Mouse (Mus musculus) midbrain, embryonic 16.5 days (tissue): ENCODE results near the gene Camta1. TPM values are rescaled to one million over a fixed set of nuclear protein-coding genes. Genes with fewer than 3 reads are reported as not detected.

Source experiments
- ATAC-seq: fragments of 200-750 bp; cut with Nextera tagmentation; 2 replicates; pipeline ENCODE4 v1.8.0; 2017; ENCODE audit warnings: moderate TSS enrichment
- H3K27ac ChIP-seq: fragments of 300-500 bp; sonication (generic); 2 replicates; pipeline ENCODE4 v1.5.1; 2014; ENCODE audit warnings: mild to moderate bottlenecking, low read length, mixed read lengths
- H3K27me3 ChIP-seq: fragments of 300-500 bp; sonication (generic); 2 replicates; pipeline ENCODE4 v1.6.1; 2014; ENCODE audit warnings: low read depth, low read length, mixed read lengths; ENCODE audit not compliant: control insufficient read depth, insufficient read depth
- H3K36me3 ChIP-seq: fragments of 300-500 bp; sonication (generic); 2 replicates; pipeline ENCODE4 v1.6.1; 2014; ENCODE audit warnings: mild to moderate bottlenecking, low read length, moderate library complexity, mixed read lengths; ENCODE audit not compliant: control insufficient read depth, insufficient read depth
- H3K4me1 ChIP-seq: fragments of 300-500 bp; sonication (generic); 2 replicates; pipeline ENCODE4 v1.6.1; 2014; ENCODE audit warnings: mild to moderate bottlenecking, low read length, mixed read lengths; ENCODE audit not compliant: control insufficient read depth, insufficient read depth
- H3K4me2 ChIP-seq: fragments of 300-500 bp; sonication (generic); 2 replicates; pipeline ENCODE4 v1.6.1; 2014; ENCODE audit warnings: mild to moderate bottlenecking, low read length, mixed read lengths
- H3K4me3 ChIP-seq: fragments of 300-500 bp; sonication (generic); 2 replicates; pipeline ENCODE4 v1.5.1; 2014; ENCODE audit warnings: low read depth, mild to moderate bottlenecking, low read length, moderate library complexity, mixed read lengths
- H3K9ac ChIP-seq: fragments of 300-500 bp; sonication (generic); 2 replicates; pipeline ENCODE4 v1.6.1; 2014; ENCODE audit warnings: low read depth, low read length, mixed read lengths
- H3K9me3 ChIP-seq: fragments of 300-500 bp; sonication (generic); replicated peaks from 2 replicates; pipeline ENCODE4 v1.6.1; 2014; ENCODE audit warnings: mild to moderate bottlenecking, low read length, mixed read lengths; ENCODE audit not compliant: control insufficient read depth, poor library complexity, severe bottlenecking
- WGBS: fragments of 180-500 bp; shearing (Covaris S2); extraction: QIAGEN DNeasy Blood & Tissue Kit; methylation state at CpG from one replicate; pipeline ENCODE4 v1.1.7; 2014; 5-methylcytosine and 5-hydroxymethylcytosine counted together
- polyA plus RNA-seq: library from polyadenylated mRNA; unstranded; fragments of >200 nt; fragmentation: Nextera tagmentation; extraction: Ambion mirVana; gene quantifications from 2 replicates; pipeline ENCODE4 v1.2.1, GENCODE M21; 2015

The Camta1 gene
- polyA plus RNA-seq, 1 experiment from 2014 or later = 159 TPM

- no peak overlapping the region for H3K27ac ChIP-seq
- no peaks in the 10 kb centered on the region for H3K27me3 ChIP-seq
- no peak for ATAC-seq
- H3K4me3 ChIP-seq = no peak overlapping the region
- no peak overlapping the region for H3K9ac ChIP-seq
- no peaks in the 10 kb centered on the region for H3K9me3 ChIP-seq
- no peak overlapping the region for H3K4me2 ChIP-seq
- peaks cover 53% of the 10 kb centered on the region for H3K36me3 ChIP-seq
- H3K4me1 ChIP-seq = no peaks in the 10 kb centered on the region; the same call in 1 of the 2 replicates
- WGBS = 96% methylated on average over 13 of the region's 13 CpGs
Measured at GRCm38 (mm10) chr4:150900486-150900885, 961.2 kb downstream of the Camta1 start.

- Histone ChIP-seq H3K36me3 (peaks cover 47% of the 10 kb centered on the region), H3K4me3 (no peak overlapping the region), H3K4me2 (no peak overlapping the region), H3K27ac (no peak overlapping the region), H3K4me1 (no peaks in the 10 kb centered on the region; the same call in 1 of the 2 replicates), H3K9ac (0 out of 2 replicates have a peak overlapping the region, but pooled peaks have one; percentile 20), H3K27me3 (no peaks in the 10 kb centered on the region), H3K9me3 (no peaks in the 10 kb centered on the region)
- WGBS = 58% methylated on average over 13 of the region's 13 CpGs
- peak; percentile 31; the same call in 1 of the 2 replicates for ATAC-seq
Measured at GRCm38 (mm10) chr4:150898716-150899365, 962.8 kb downstream of the Camta1 start.

- no peak overlapping the region for H3K9ac ChIP-seq
- no peak overlapping the region for H3K27ac ChIP-seq
- no peak overlapping the region for H3K4me3 ChIP-seq
- ATAC-seq = no peak
- no peak overlapping the region for H3K4me2 ChIP-seq
- 94% methylated on average over 26 of the region's 26 CpGs for WGBS
- peaks cover 34% of the 10 kb centered on the region for H3K36me3 ChIP-seq
- no peaks in the 10 kb centered on the region for H3K9me3 ChIP-seq
- H3K27me3 ChIP-seq = no peaks in the 10 kb centered on the region
- H3K4me1 ChIP-seq = no peaks in the 10 kb centered on the region; the same call in 1 of the 2 replicates
Measured at GRCm38 (mm10) chr4:150896896-150897624, 964.6 kb downstream of the Camta1 start.

GRCm38 (mm10) chr4:150894718-150895501 lies 966.8 kb downstream of the Camta1 start:
- no peaks in the 10 kb centered on the region; the same call in 1 of the 2 replicates for H3K4me1 ChIP-seq
- no peak overlapping the region for H3K4me3 ChIP-seq
- 77% methylated on average over 8 of the region's 8 CpGs for WGBS
- H3K9me3 ChIP-seq = no peaks in the 10 kb centered on the region
- H3K27me3 ChIP-seq = no peaks in the 10 kb centered on the region
- H3K4me2 ChIP-seq = no peak overlapping the region
- H3K27ac ChIP-seq = no peak overlapping the region
- H3K9ac ChIP-seq = no peak overlapping the region
- H3K36me3 ChIP-seq = peaks cover 23% of the 10 kb centered on the region; the same call in 1 of the 2 replicates
- no peak for ATAC-seq

DNA sequence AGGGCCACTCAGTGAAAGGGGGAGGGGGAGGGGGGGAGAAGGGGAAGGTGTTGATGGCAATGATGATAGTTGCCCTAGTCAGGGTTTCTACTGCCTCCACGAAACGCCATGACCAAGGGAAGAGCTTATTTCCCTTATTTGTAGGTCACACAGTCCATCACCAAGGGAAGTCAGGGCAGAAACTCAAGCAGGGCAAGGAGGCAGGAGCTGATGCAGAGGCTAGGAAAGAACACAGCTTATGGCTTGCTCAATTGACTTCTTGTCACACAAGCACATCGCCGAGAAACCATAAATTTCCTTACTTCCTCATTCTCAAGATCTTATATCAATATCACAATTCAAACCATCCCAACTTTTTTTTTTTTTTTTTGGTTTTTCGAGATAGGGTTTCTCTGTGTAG lies 970.4 kb downstream of the Camta1 start:
- ATAC-seq = no peak
- WGBS = 84% methylated on average over 5 of the region's 5 CpGs
- Histone ChIP-seq H3K4me1 (no peaks in the 10 kb centered on the region), H3K9me3 (no peaks in the 10 kb centered on the region), H3K27me3 (no peaks in the 10 kb centered on the region), H3K9ac (no peak overlapping the region), H3K4me3 (no peak overlapping the region), H3K27ac (no peak overlapping the region), H3K4me2 (no peak overlapping the region), H3K36me3 (0 out of 2 replicates have a peak, but pooled peaks cover 4% of the 10 kb centered on the region)

DNA sequence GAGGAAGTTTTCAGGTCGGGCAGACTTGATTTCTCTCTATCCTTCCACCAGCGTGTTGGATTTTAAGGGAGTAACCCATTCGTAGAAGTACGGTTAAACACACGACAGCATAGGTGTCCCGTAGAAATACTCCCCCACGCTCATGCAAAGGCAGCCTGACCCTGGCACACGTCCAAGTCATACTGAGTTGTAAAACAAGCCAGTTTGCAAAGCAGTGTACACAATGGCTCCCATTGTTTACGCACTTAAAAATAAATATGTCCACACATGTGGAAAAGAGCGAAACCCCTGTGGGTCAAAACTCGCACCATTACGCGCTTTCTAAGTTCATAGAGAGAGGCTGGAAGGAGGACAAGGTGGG lies 971.7 kb downstream of the Camta1 start:
- Histone ChIP-seq H3K9me3 (no peaks in the 10 kb centered on the region), H3K4me3 (no peak overlapping the region), H3K4me1 (no peaks in the 10 kb centered on the region), H3K27ac (no peak overlapping the region), H3K9ac (no peak overlapping the region), H3K27me3 (no peaks in the 10 kb centered on the region), H3K36me3 (no peaks in the 10 kb centered on the region), H3K4me2 (no peak overlapping the region)
- ATAC-seq = no peak
- 60% methylated on average over 13 of the region's 13 CpGs for WGBS

- H3K4me1 ChIP-seq = no peaks in the 10 kb centered on the region
- no peaks in the 10 kb centered on the region for H3K9me3 ChIP-seq
- H3K4me3 ChIP-seq = no peak overlapping the region
- WGBS = 46% methylated on average over 20 of the region's 20 CpGs
- H3K27me3 ChIP-seq = no peaks in the 10 kb centered on the region
- no peak for ATAC-seq
- no peak overlapping the region for H3K27ac ChIP-seq
- H3K36me3 ChIP-seq = no peaks in the 10 kb centered on the region
- H3K9ac ChIP-seq = no peak overlapping the region
- no peak overlapping the region for H3K4me2 ChIP-seq
Measured at GRCm38 (mm10) chr4:150889273-150889954, 972.3 kb downstream of the Camta1 start.

GRCm38 (mm10) chr4:150888492-150888891 lies 973.2 kb downstream of the Camta1 start:
- WGBS = 89% methylated on average over 4 of the region's 4 CpGs
- Histone ChIP-seq H3K4me3 (no peak overlapping the region), H3K27me3 (no peaks in the 10 kb centered on the region), H3K9me3 (no peaks in the 10 kb centered on the region), H3K4me2 (no peak overlapping the region), H3K27ac (no peak overlapping the region), H3K36me3 (no peaks in the 10 kb centered on the region), H3K4me1 (no peaks in the 10 kb centered on the region), H3K9ac (no peak overlapping the region)
- no peak for ATAC-seq
